Mouse (Mus musculus) frontal cortex, postnatal 14 days (tissue): ENCODE results near the gene Ulk4.
"Not testable (repeated sequence)": the region's sequence is repeated elsewhere in the genome, so short reads cannot be mapped to it uniquely, and the experiment has no call there.

Experiments used
- DNase-seq, 2 experiments: peaks; one replicate each; pipeline ENCODE4 v3.0.0; 2022; ENCODE audit warnings: low spot score in 2 of 2

Ulk4 gene

GRCm38 (mm10) chr9:121250854-121251253, 26.1 kb downstream of the Ulk4 start:
- DNase-seq = no peak

GRCm38 (mm10) chr9:121249805-121250204, 27.2 kb downstream of the Ulk4 start:
- DNase-seq = peak in 1 of 2 experiments; percentile 4

- DNase-seq = peak; percentile 40 to 80
Measured at GRCm38 (mm10) chr9:121247956-121248775, 28.8 kb downstream of the Ulk4 start.

GRCm38 (mm10) chr9:121247047-121247446, 29.9 kb downstream of the Ulk4 start:
- DNase-seq = no peak

- no peak for DNase-seq
Measured at GRCm38 (mm10) chr9:121242331-121242730, 34.7 kb downstream of the Ulk4 start.

GRCm38 (mm10) chr9:121241806-121242205, 35.2 kb downstream of the Ulk4 start:
- no peak for DNase-seq

- DNase-seq = no peak
Measured at GRCm38 (mm10) chr9:121241366-121241765, 35.6 kb downstream of the Ulk4 start.

GRCm38 (mm10) chr9:121240242-121240641, 36.8 kb downstream of the Ulk4 start:
- not testable (repeated sequence) for DNase-seq

- DNase-seq = no peak
Measured at GRCm38 (mm10) chr9:121239571-121239970, 37.4 kb downstream of the Ulk4 start.

GRCm38 (mm10) chr9:121218636-121219035, 58.4 kb downstream of the Ulk4 start:
- DNase-seq = no peak

- DNase-seq = no peak
Measured at GRCm38 (mm10) chr9:121218230-121218629, 58.8 kb downstream of the Ulk4 start.

- no peak for DNase-seq
Measured at GRCm38 (mm10) chr9:121217742-121218141, 59.3 kb downstream of the Ulk4 start.

GRCm38 (mm10) chr9:121216536-121217320, 60.3 kb downstream of the Ulk4 start:
- no peak for DNase-seq

- peak in 1 of 2 experiments; percentile 63 for DNase-seq
Measured at GRCm38 (mm10) chr9:121215349-121216000, 61.5 kb downstream of the Ulk4 start.

GRCm38 (mm10) chr9:121212322-121212721, 64.7 kb downstream of the Ulk4 start:
- DNase-seq = no peak

- no peak for DNase-seq
Measured at GRCm38 (mm10) chr9:121205046-121205445, 72.0 kb downstream of the Ulk4 start.

GRCm38 (mm10) chr9:121204149-121204800, 72.7 kb downstream of the Ulk4 start:
- no peak for DNase-seq

GRCm38 (mm10) chr9:121203686-121204085, 73.3 kb downstream of the Ulk4 start:
- DNase-seq = no peak

- not testable (repeated sequence) for DNase-seq
Measured at GRCm38 (mm10) chr9:121199146-121199685, 77.8 kb downstream of the Ulk4 start.

- DNase-seq = no peak
Measured at GRCm38 (mm10) chr9:121196473-121196872, 80.5 kb downstream of the Ulk4 start.

- no peak for DNase-seq
Measured at GRCm38 (mm10) chr9:121195106-121195505, 81.9 kb downstream of the Ulk4 start.
